Mouse (Mus musculus) thymus, adult 2 months (tissue): ENCODE results near the gene Rbbp6. TPM values are rescaled to one million over a fixed set of nuclear protein-coding genes. Genes with fewer than 3 reads are reported as not detected.

ENCODE experiments used
- DNase-seq: peaks from one replicate; pipeline ENCODE4 v3.0.0; 2021
- H3K27ac ChIP-seq: fragments of 200-500 bp; 2 replicates; pipeline ENCODE4 v1.5.1; 2012; ENCODE audit warnings: low read length, control low read depth; ENCODE audit not compliant: control insufficient read depth, insufficient read depth
- H3K27me3 ChIP-seq: fragments of 200-500 bp; 2 replicates; pipeline ENCODE4 v1.6.1; 2012; ENCODE audit warnings: mild to moderate bottlenecking, low read length, moderate library complexity, mixed read lengths; ENCODE audit not compliant: control insufficient read depth, insufficient read depth
- H3K36me3 ChIP-seq: fragments of 200-500 bp; 2 replicates; pipeline ENCODE4 v1.6.1; 2012; ENCODE audit warnings: mild to moderate bottlenecking, low read length, moderate library complexity; ENCODE audit not compliant: control insufficient read depth, insufficient read depth
- H3K4me1 ChIP-seq: fragments of 200-500 bp; replicated peaks from 2 replicates; pipeline ENCODE4 v1.6.1; 2012; ENCODE audit warnings: low read length; ENCODE audit not compliant: control insufficient read depth, insufficient read depth
- H3K4me3 ChIP-seq: fragments of 200-500 bp; 2 replicates; pipeline ENCODE4 v1.5.1; 2012; ENCODE audit warnings: mild to moderate bottlenecking, low read length, control low read depth, moderate library complexity; ENCODE audit not compliant: control insufficient read depth, insufficient read depth
- CTCF ChIP-seq: fragments of 200-500 bp; IDR thresholded peaks from 2 replicates; pipeline ENCODE4 v1.5.1; 2012; ENCODE audit warnings: mild to moderate bottlenecking, control low read depth, low read length, moderate library complexity, borderline replicate concordance; ENCODE audit not compliant: control insufficient read depth, poor library complexity, insufficient read depth; ENCODE audit errors: extremely low read depth
- POLR2A ChIP-seq: fragments of 200-500 bp; IDR thresholded peaks from 2 replicates; pipeline ENCODE4 v1.6.1; 2012; ENCODE audit warnings: mild to moderate bottlenecking, low read length, control low read depth, moderate library complexity; ENCODE audit not compliant: control insufficient read depth, poor library complexity, insufficient read depth; ENCODE audit errors: extremely low read depth
- WGBS: fragments of 180-500 bp; shearing (Covaris S2); methylation state at CpG from one replicate; pipeline ENCODE4 v1.1.7; 2018; 5-methylcytosine and 5-hydroxymethylcytosine counted together
- polyA plus RNA-seq: library from polyadenylated mRNA; depleted of rRNA; stranded (reverse); fragments of >200 nt; gene quantifications from 2 replicates; pipeline ENCODE4 v1.2.3, GENCODE M21; 2012

Gene Rbbp6
- polyA plus RNA-seq, 1 experiment, result 26.9 TPM

GRCm38 (mm10) chr7:123000796-123001195 is 35.3 kb downstream of the Rbbp6 start:
- Histone ChIP-seq H3K4me1 (no peaks in the 10 kb centered on the region), H3K36me3 (peaks cover 70% of the 10 kb centered on the region), H3K4me3 (no peak overlapping the region), H3K27me3 (no peaks in the 10 kb centered on the region), H3K27ac (no peak overlapping the region)
- no peak for DNase-seq
- WGBS, result 96% methylated on average over 16 of the region's 16 CpGs
- TF ChIP-seq POLR2A (no peak), CTCF (no peak)

GRCm38 (mm10) chr7:123001341-123002027 is 36.0 kb downstream of the Rbbp6 start:
- peaks cover 65% of the 10 kb centered on the region for H3K36me3 ChIP-seq
- H3K27ac ChIP-seq, result no peak overlapping the region
- H3K4me1 ChIP-seq, result no peaks in the 10 kb centered on the region
- 92% methylated on average over 20 of the region's 20 CpGs for WGBS
- no peak for TF ChIP-seq CTCF
- TF ChIP-seq POLR2A, result no peak
- DNase-seq, result no peak
- H3K27me3 ChIP-seq, result no peaks in the 10 kb centered on the region
- H3K4me3 ChIP-seq, result no peak overlapping the region

GRCm38 (mm10) chr7:123002028-123002410 is 36.5 kb downstream of the Rbbp6 start:
- no peak for DNase-seq
- Histone ChIP-seq H3K27ac (no peak overlapping the region), H3K36me3 (peaks cover 60% of the 10 kb centered on the region), H3K27me3 (no peaks in the 10 kb centered on the region), H3K4me1 (no peaks in the 10 kb centered on the region), H3K4me3 (no peak overlapping the region)
- TF ChIP-seq POLR2A (no peak), CTCF (no peak)
- 98% methylated on average over 6 of the region's 6 CpGs for WGBS

GRCm38 (mm10) chr7:123003207-123003606 is 37.7 kb downstream of the Rbbp6 start:
- peaks cover 49% of the 10 kb centered on the region for H3K36me3 ChIP-seq
- H3K27me3 ChIP-seq, result no peaks in the 10 kb centered on the region
- DNase-seq, result no peak
- TF ChIP-seq POLR2A (no peak), CTCF (no peak)
- H3K27ac ChIP-seq, result no peak overlapping the region
- no peak overlapping the region for H3K4me3 ChIP-seq
- 95% methylated on average over 4 of the region's 4 CpGs for WGBS
- no peaks in the 10 kb centered on the region for H3K4me1 ChIP-seq

DNA sequence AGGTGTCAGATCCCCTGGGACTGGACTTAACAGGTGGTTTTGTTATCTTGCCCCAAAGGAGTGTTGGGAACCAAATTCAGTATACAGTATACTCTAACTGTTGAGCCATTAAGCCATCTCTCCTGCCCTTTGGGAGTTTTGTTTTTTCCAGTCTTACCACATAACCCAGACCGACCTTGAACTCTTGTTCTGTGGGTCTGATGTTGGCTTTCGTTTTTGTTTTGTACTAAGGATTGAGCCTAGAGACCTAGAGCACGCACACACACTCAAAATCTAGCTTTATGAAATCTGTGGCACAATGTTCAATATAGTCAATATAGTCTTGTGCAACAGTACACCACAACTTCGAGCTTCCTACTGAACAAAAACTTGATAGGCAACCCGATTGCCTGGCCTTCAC is 39.0 kb downstream of the Rbbp6 start:
- H3K4me1 ChIP-seq, result no peaks in the 10 kb centered on the region

DNA sequence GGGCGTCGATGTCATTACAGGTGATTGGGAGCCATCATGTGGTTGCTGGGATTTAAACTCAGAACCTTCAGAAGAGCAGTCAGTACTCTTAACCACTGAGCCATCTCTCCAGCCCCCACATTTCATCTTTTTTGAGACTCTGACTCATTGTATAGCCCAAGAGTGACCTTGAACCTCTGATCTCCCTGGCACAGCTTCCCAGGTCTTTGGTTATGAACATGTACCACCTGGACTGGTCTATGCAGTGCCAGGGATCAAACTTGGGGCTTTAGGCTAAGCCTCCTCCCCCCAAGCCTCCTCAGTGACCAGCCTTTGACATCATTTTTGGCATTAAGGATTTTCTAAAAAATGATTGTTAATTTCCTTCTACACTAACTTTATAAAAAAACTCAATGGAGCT is 40.8 kb downstream of the Rbbp6 start:
- WGBS, result 81% methylated on average over 2 of the region's 2 CpGs
- DNase-seq, result no peak
- H3K27ac ChIP-seq, result no peak overlapping the region
- H3K36me3 ChIP-seq, result peaks cover 23% of the 10 kb centered on the region
- no peaks in the 10 kb centered on the region for H3K4me1 ChIP-seq
- no peak for TF ChIP-seq POLR2A
- TF ChIP-seq CTCF, result no peak
- no peaks in the 10 kb centered on the region for H3K27me3 ChIP-seq
- H3K4me3 ChIP-seq, result no peak overlapping the region

More for the DNA sequence above, 39.0 kb downstream of the Rbbp6 start:
- no peak for TF ChIP-seq POLR2A
- no peak for TF ChIP-seq CTCF
- WGBS, result 98% methylated on average over 5 of the region's 5 CpGs
- peaks cover 37% of the 10 kb centered on the region for H3K36me3 ChIP-seq
- no peak for DNase-seq
- H3K4me3 ChIP-seq, result no peak overlapping the region
- no peaks in the 10 kb centered on the region for H3K27me3 ChIP-seq
- no peak overlapping the region for H3K27ac ChIP-seq

GRCm38 (mm10) chr7:123007743-123008142 is 42.3 kb downstream of the Rbbp6 start:
- TF ChIP-seq CTCF (no peak), POLR2A (no peak)

More at GRCm38 (mm10) chr7:123007743-123008142, 42.3 kb downstream of the Rbbp6 start:
- no peak for DNase-seq
- Histone ChIP-seq H3K36me3 (peaks cover 11% of the 10 kb centered on the region), H3K27me3 (no peaks in the 10 kb centered on the region), H3K4me1 (no peaks in the 10 kb centered on the region), H3K27ac (no peak overlapping the region), H3K4me3 (no peak overlapping the region)
- 86% methylated on average over 4 of the region's 4 CpGs for WGBS
